In the genomic region with DNA sequence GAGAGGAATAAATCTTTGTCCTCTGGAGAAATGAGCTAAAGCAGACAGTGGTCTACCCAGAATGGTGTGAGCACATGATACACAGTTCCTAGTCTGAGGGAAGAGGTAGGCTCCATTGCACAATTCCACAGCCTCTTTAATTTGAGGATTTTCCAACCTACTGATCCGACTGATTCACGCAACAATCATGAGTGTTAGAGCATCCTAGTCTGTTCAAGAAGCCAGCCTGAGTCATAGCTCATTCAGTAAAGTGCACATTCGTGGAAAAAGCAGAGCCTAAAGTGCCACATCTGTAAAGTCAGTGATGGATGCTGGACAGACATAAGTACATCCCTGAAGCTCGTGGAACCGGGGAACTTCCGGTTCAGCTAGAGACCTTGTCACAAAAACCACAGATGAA, we compare ENCODE assay signal across 23 mouse cellular contexts. TPM values are rescaled to one million over a fixed set of nuclear protein-coding genes. Genes with fewer than 3 reads are reported as not detected.
A peak's percentile ranks its signal among the peaks of the same experiment; 100 is the strongest.
DNase-seq lines count a peak whose midpoint lies in the region; ATAC-seq and TF ChIP-seq lines count a peak whose summit lies in the region.
"Had no signal": no experiment of that assay in that cellular context is flagged by ENCODE, and none has a peak within 500 bp of the region (broad histone marks: within the 10 kb centered on the region; RNA-seq: fewer than 3 reads in every experiment).

No protein-coding gene starts in this region.

- in situ Hi-C loops in Patski (cut with MboI; ENCODE audit: low pct_unique_long_range_greater_than_20kb): no loop called here

- POLR2A ChIA-PET in Patski (lab: Charles Lee): interaction anchor here (1.5 kb wide), 1 partner anchor 25 kb away, joined by 3 read pairs; no protein-coding TSS in a partner anchor

- CTCF ChIA-PET in Patski (lab: Charles Lee): interaction anchor here (0.9 to 1.9 kb wide), 5 partner anchors 9 to 55 kb away, joined by 3 to 12 read pairs (median 5); a partner anchor contains a TSS

- no peaks in the 10 kb centered on the region for H3K79me2 ChIP-seq in C2C12 (ENCODE audit: control insufficient read depth, insufficient read depth)

- H3K4me3 ChIP-seq in C2C12 (ENCODE audit: insufficient read depth, poor library complexity, severe bottlenecking): no peak overlapping the region
- H3K4me3 ChIP-seq: embryonic facial prominence, embryonic 13.5 days; embryonic facial prominence, embryonic 15.5 days; erythroblast, embryonic 14.5 days; forebrain, embryonic 10.5 days; forebrain, embryonic 12.5 days had no signal

- H3K27me3 ChIP-seq in C2C12 (ENCODE audit: control insufficient read depth, insufficient read depth, insufficient read length) (peaks cover 11% of the 10 kb centered on the region), Patski (no peaks in the 10 kb centered on the region)

- peak; percentile 93 for ATAC-seq in Patski
- ATAC-seq: forebrain, embryonic 14.5 days; forebrain, embryonic 16.5 days had no signal

- H3K36me3 ChIP-seq in C2C12 (ENCODE audit: control insufficient read depth, insufficient read depth): no peaks in the 10 kb centered on the region
- H3K36me3 ChIP-seq: embryonic facial prominence, embryonic 13.5 days; embryonic facial prominence, embryonic 15.5 days; forebrain, embryonic 10.5 days; forebrain, embryonic 12.5 days had no signal

- no peak overlapping the region for H3ac ChIP-seq in C2C12 (ENCODE audit: control insufficient read depth, insufficient read length, low read depth)

- TF ChIP-seq CTCF in C2C12 (IDR thresholded peaks at IDR 0.05; ENCODE audit: control insufficient read depth, insufficient read depth, insufficient read length) (no peak), Patski (IDR thresholded peaks at IDR 0.05) (no peak)

- peak; percentile 85 for DNase-seq in Patski (ENCODE audit: low read depth, low spot score)
- DNase-seq in layer of hippocampus, adult 18-20 months (ENCODE audit: low spot score in 2 of 2): no peak
- no peak for DNase-seq in adrenal gland, adult 18-20 months (ENCODE audit: low spot score in 2 of 2)
- DNase-seq in gastrocnemius, postnatal 4 days (ENCODE audit: low spot score in 2 of 2): no peak
- DNase-seq: adrenal gland, adult 8-10 months; adrenal gland, postnatal 14 days; adrenal gland, postnatal 36 days; B cell, adult 2 months; cerebellum, adult 11-12 months; cerebellum, adult 2 months; cerebellum, adult 9-10 months; cerebellum, postnatal 10 days; cerebellum, postnatal 25 days had no signal

- H3K79me3 ChIP-seq in C2C12 (ENCODE audit: low read depth): no peaks in the 10 kb centered on the region

TF ChIP-seq in C2C12, 6 proteins besides CTCF, POLR2A, EP300 and RAD21:
- TF ChIP-seq USF1 (IDR thresholded peaks at IDR 0.05; ENCODE audit: low read depth): no peak
- TF ChIP-seq CEBPB (IDR thresholded peaks at IDR 0.05; ENCODE audit: low read depth): peak; percentile 50

RNA-seq across cellular contexts. Expression of a gene that starts 6.3 kb away (rescaled TPM):
- polyA plus RNA-seq in C2C12 (2012; fragmentation: generic; extraction: Trizol): 0.01 TPM
- not detected for polyA plus RNA-seq in Patski (2021)
- under 1 TPM in 1 of 2 experiments, not detected in 1; 0.10 TPM for total RNA-seq in layer of hippocampus, adult 18-20 months (2021)
- total RNA-seq in adrenal gland, adult 18-20 months (2021): under 1 TPM; 0.10 TPM
- under 1 TPM; 0.70 to 0.71 TPM for total RNA-seq in gastrocnemius, postnatal 4 days (2021)
- total RNA-seq: MEL had no signal
- polyA plus RNA-seq: erythroblast, embryonic 14.5 days had no signal

RNA-seq across cellular contexts. Expression of a gene that starts 8.9 kb away (rescaled TPM):
- 0.28 TPM for polyA plus RNA-seq in C2C12 (2012; fragmentation: generic; extraction: Trizol)
- 0.22 TPM for polyA plus RNA-seq in Patski (2021)
- not detected for total RNA-seq in layer of hippocampus, adult 18-20 months (2021)
- total RNA-seq in adrenal gland, adult 18-20 months (2021): not detected
- total RNA-seq in gastrocnemius, postnatal 4 days (2021): not detected
- total RNA-seq: adrenal gland, adult 8-10 months; adrenal gland, postnatal 14 days; adrenal gland, postnatal 36 days had no signal
- polyA plus RNA-seq: cerebellum, adult 2 months; erythroblast, embryonic 14.5 days; forebrain, embryonic 14.5 days; frontal cortex, adult 2 months had no signal

RNA-seq across cellular contexts. Expression of a gene that starts 22.0 kb away (rescaled TPM):
- 253 TPM for polyA plus RNA-seq in C2C12 (2012; fragmentation: generic; extraction: Trizol)
- 261 TPM for polyA plus RNA-seq in Patski (2021)
- total RNA-seq in layer of hippocampus, adult 18-20 months (2021): 100 to 1,000 TPM; 117 to 122 TPM
- 100 to 1,000 TPM; 153 to 154 TPM for total RNA-seq in adrenal gland, adult 18-20 months (2021)
- total RNA-seq in gastrocnemius, postnatal 4 days (2021): 100 to 1,000 TPM; 214 to 230 TPM

RNA-seq across cellular contexts. Expression of a gene that starts 22.3 kb away (rescaled TPM):
- polyA plus RNA-seq in C2C12 (2012; fragmentation: generic; extraction: Trizol) (60.5 TPM), Patski (2021) (32.9 TPM)
- total RNA-seq in layer of hippocampus, adult 18-20 months (2021): 10 to 100 TPM in 1 of 2 experiments, 1 to 10 TPM in 1; 8.8 to 10.0 TPM
- total RNA-seq in adrenal gland, adult 18-20 months (2021): 10 to 100 TPM; 23.1 to 23.3 TPM
- 10 to 100 TPM; 18.8 to 20.8 TPM for total RNA-seq in gastrocnemius, postnatal 4 days (2021)

RNA-seq across cellular contexts. Expression of a gene that starts 25.9 kb away (rescaled TPM):
- polyA plus RNA-seq in C2C12 (2012; fragmentation: generic; extraction: Trizol): 916 TPM
- polyA plus RNA-seq in Patski (2021): 421 TPM
- 1 to 10 TPM; 6.4 to 7.0 TPM for total RNA-seq in layer of hippocampus, adult 18-20 months (2021)
- total RNA-seq in adrenal gland, adult 18-20 months (2021): 100 to 1,000 TPM; 224 to 359 TPM
- 10 to 100 TPM; 43.7 to 55.5 TPM for total RNA-seq in gastrocnemius, postnatal 4 days (2021)
